Comparison of ENCODE assay signal across 14 mouse cellular contexts in the genomic region with DNA sequence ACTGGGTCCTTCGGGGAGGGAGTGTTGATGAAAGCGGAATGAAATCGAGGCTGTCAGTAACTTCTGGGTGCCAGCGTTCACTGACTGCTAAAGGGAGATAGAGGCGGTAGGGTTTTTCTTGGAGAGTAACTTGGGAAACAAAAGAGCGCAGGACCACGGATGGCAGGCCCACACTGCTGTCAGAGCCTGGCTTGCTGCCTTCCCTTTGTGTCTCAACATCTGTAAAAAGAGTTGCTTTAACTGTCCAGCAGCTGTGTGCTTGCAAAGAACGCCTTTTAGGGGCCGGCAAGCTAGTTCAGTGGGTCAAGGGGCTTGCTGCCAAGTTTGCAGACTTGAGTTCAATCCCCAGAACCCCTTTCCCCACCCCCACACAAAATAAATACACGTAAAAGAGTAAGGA. TPM values are rescaled to one million over a fixed set of nuclear protein-coding genes. Genes with fewer than 3 reads are reported as not detected.
DNase-seq lines count a peak whose midpoint lies in the region; ATAC-seq and TF ChIP-seq lines count a peak whose summit lies in the region.
"Had no signal": no experiment of that assay in that cellular context is flagged by ENCODE, and none has a peak within 500 bp of the region (broad histone marks: within the 10 kb centered on the region; RNA-seq: fewer than 3 reads in every experiment).

No protein-coding gene starts in this region.

- peaks cover 99% of the 10 kb centered on the region for H3K27me3 ChIP-seq in intestine, embryonic 14.5 days (replicated peaks; ENCODE audit: control insufficient read depth, insufficient read depth, low read length)
- peaks cover 86% of the 10 kb centered on the region for H3K27me3 ChIP-seq in intestine, embryonic 16.5 days (replicated peaks; ENCODE audit: control insufficient read depth, insufficient read depth, low read length)
- H3K27me3 ChIP-seq in forebrain, embryonic 13.5 days, result peaks cover 18% of the 10 kb centered on the region
- peaks cover 23% of the 10 kb centered on the region for H3K27me3 ChIP-seq in limb, embryonic 14.5 days (ENCODE audit: control insufficient read depth, insufficient read depth, low read length)
- H3K27me3 ChIP-seq in cerebellum, adult 2 months (ENCODE audit: control insufficient read depth, insufficient read depth, low read length), result peaks cover 18% of the 10 kb centered on the region; the same call in 1 of the 2 replicates

- peak; percentile 69 for DNase-seq in intestine, embryonic 14.5 days (ENCODE audit: low spot score)
- peak; percentile 8 for DNase-seq in adipocyte (ENCODE audit: low spot score)
- no peak for DNase-seq in limb, embryonic 14.5 days (ENCODE audit: low spot score)
- DNase-seq in cerebellum, adult 2 months, result no peak
- DNase-seq in layer of hippocampus, adult 8-10 months (ENCODE audit: low spot score in 2 of 2), result no peak
- no peak for DNase-seq in testis, postnatal 10 days (ENCODE audit: low spot score)
- DNase-seq: cerebellum, postnatal 14 days; heart, postnatal 36 days; thymus, postnatal 36 days had no signal

- H3K9me3 ChIP-seq in intestine, embryonic 14.5 days (ENCODE audit: control insufficient read depth, low read length), result no peaks in the 10 kb centered on the region
- H3K9me3 ChIP-seq in intestine, embryonic 16.5 days (ENCODE audit: control insufficient read depth, low read length), result no peaks in the 10 kb centered on the region
- no peaks in the 10 kb centered on the region for H3K9me3 ChIP-seq in forebrain, embryonic 13.5 days (replicated peaks)
- no peaks in the 10 kb centered on the region for H3K9me3 ChIP-seq in limb, embryonic 14.5 days (ENCODE audit: control insufficient read depth, low read length)

- H3K4me3 ChIP-seq in intestine, embryonic 14.5 days (ENCODE audit: low read depth, low read length), result no peak overlapping the region
- no peak overlapping the region for H3K4me3 ChIP-seq in intestine, embryonic 16.5 days (ENCODE audit: low read length)
- H3K4me3 ChIP-seq in forebrain, embryonic 13.5 days, result peak overlapping the region; percentile 91
- no peak overlapping the region for H3K4me3 ChIP-seq in limb, embryonic 14.5 days (replicated peaks; ENCODE audit: low read length)
- H3K4me3 ChIP-seq in cerebellum, adult 2 months (replicated peaks; ENCODE audit: insufficient read depth, low read depth, low read length), result no peak overlapping the region

- no peak for TF ChIP-seq CTCF in cerebellum, adult 2 months (IDR thresholded peaks at IDR 0.05; ENCODE audit: borderline replicate concordance, insufficient read depth, low read depth, low read length)

- H3K36me3 ChIP-seq in intestine, embryonic 14.5 days (ENCODE audit: control insufficient read depth, insufficient read depth, low read length), result no peaks in the 10 kb centered on the region
- no peaks in the 10 kb centered on the region for H3K36me3 ChIP-seq in intestine, embryonic 16.5 days (ENCODE audit: control insufficient read depth, insufficient read depth, low read length)
- peaks cover 72% of the 10 kb centered on the region for H3K36me3 ChIP-seq in forebrain, embryonic 13.5 days (ENCODE audit: poor library complexity, severe bottlenecking)
- H3K36me3 ChIP-seq in limb, embryonic 14.5 days (ENCODE audit: control insufficient read depth, insufficient read depth, low read length), result peaks cover 4% of the 10 kb centered on the region; the same call in 1 of the 2 replicates

- no peak overlapping the region for H3K4me2 ChIP-seq in intestine, embryonic 14.5 days (ENCODE audit: low read length)
- no peak overlapping the region for H3K4me2 ChIP-seq in intestine, embryonic 16.5 days (ENCODE audit: low read depth, low read length)
- H3K4me2 ChIP-seq in forebrain, embryonic 13.5 days, result peak overlapping the region; percentile 93
- no peak overlapping the region for H3K4me2 ChIP-seq in limb, embryonic 14.5 days (replicated peaks; ENCODE audit: low read depth, low read length, severe bottlenecking)

- 2% methylated on average over 10 of the region's 10 CpGs for WGBS in intestine, embryonic 14.5 days
- WGBS in intestine, embryonic 16.5 days, result 1% methylated on average over 10 of the region's 10 CpGs
- 7% methylated on average over 10 of the region's 10 CpGs for WGBS in forebrain, embryonic 13.5 days
- WGBS in limb, embryonic 14.5 days, result 13% methylated on average over 10 of the region's 10 CpGs
- WGBS in cerebellum, adult 2 months, result 13% methylated on average over 10 of the region's 10 CpGs

- no peak overlapping the region for H3K9ac ChIP-seq in intestine, embryonic 14.5 days (ENCODE audit: low read length)
- no peak overlapping the region for H3K9ac ChIP-seq in intestine, embryonic 16.5 days (ENCODE audit: low read depth, low read length)
- peak overlapping the region; percentile 100 for H3K9ac ChIP-seq in forebrain, embryonic 13.5 days
- H3K9ac ChIP-seq in limb, embryonic 14.5 days (ENCODE audit: low read depth, low read length, severe bottlenecking), result no peak overlapping the region

- ATAC-seq in intestine, embryonic 14.5 days (replicated peaks; ENCODE audit: low FRiP score, low TSS enrichment, low read depth), result no peak
- no peak for ATAC-seq in intestine, embryonic 16.5 days
- no peak for ATAC-seq in forebrain, embryonic 13.5 days
- ATAC-seq in limb, embryonic 14.5 days (ENCODE audit: low FRiP score, low read depth), result peak; percentile 45; the same call in 1 of the 2 replicates

- no peaks in the 10 kb centered on the region for H3K4me1 ChIP-seq in intestine, embryonic 14.5 days (replicated peaks; ENCODE audit: control insufficient read depth, insufficient read depth, low read length)
- peaks cover 8% of the 10 kb centered on the region; the same call in 1 of the 2 replicates for H3K4me1 ChIP-seq in intestine, embryonic 16.5 days (ENCODE audit: control insufficient read depth, insufficient read depth, low read length)
- H3K4me1 ChIP-seq in forebrain, embryonic 13.5 days, result peaks cover 93% of the 10 kb centered on the region
- H3K4me1 ChIP-seq in limb, embryonic 14.5 days (ENCODE audit: control insufficient read depth, insufficient read depth, low read length), result peaks cover 15% of the 10 kb centered on the region
- H3K4me1 ChIP-seq in cerebellum, adult 2 months (ENCODE audit: control insufficient read depth, insufficient read depth, low read length), result no peaks in the 10 kb centered on the region

- TF ChIP-seq POLR2A in limb, embryonic 14.5 days (IDR thresholded peaks at IDR 0.05; ENCODE audit: borderline replicate concordance, extremely low read depth, insufficient read depth, insufficient read length), result no peak
- no peak for TF ChIP-seq POLR2A in cerebellum, adult 2 months (IDR thresholded peaks at IDR 0.05; ENCODE audit: borderline replicate concordance, insufficient read depth, low read length)

- no peak overlapping the region for H3K27ac ChIP-seq in intestine, embryonic 14.5 days (ENCODE audit: low read depth)
- no peak overlapping the region for H3K27ac ChIP-seq in intestine, embryonic 16.5 days (ENCODE audit: low read length)
- peak overlapping the region; percentile 78 for H3K27ac ChIP-seq in forebrain, embryonic 13.5 days
- no peak overlapping the region for H3K27ac ChIP-seq in limb, embryonic 14.5 days (replicated peaks; ENCODE audit: low read depth, low read length)
- H3K27ac ChIP-seq in cerebellum, adult 2 months (ENCODE audit: insufficient read depth, low read length), result no peak overlapping the region
- H3K27ac ChIP-seq: kidney, postnatal 0 days had no signal

RNA-seq across cellular contexts. Expression of a gene that starts 20.1 kb away (rescaled TPM):
- polyA plus RNA-seq in intestine, embryonic 14.5 days (2014; fragmentation: Nextera tagmentation; extraction: Ambion mirVana), result 0.19 TPM in 1 of 2 replicates, not detected in the other
- polyA plus RNA-seq in intestine, embryonic 16.5 days (2015; fragmentation: Nextera tagmentation; extraction: Ambion mirVana), result 0.05 TPM in 1 of 2 replicates, not detected in the other
- polyA plus RNA-seq in forebrain, embryonic 13.5 days (2015; fragmentation: Nextera tagmentation; extraction: Ambion mirVana), result 153 and 167 TPM in 2 replicates
- 27.5 and 37.0 TPM in 2 replicates for polyA plus RNA-seq in limb, embryonic 14.5 days (2012; rRNA removed)
- polyA plus RNA-seq in limb, embryonic 14.5 days (2014; fragmentation: Nextera tagmentation; extraction: Ambion mirVana), result 8.7 and 11.4 TPM in 2 replicates
- 1.9 and 3.5 TPM in 2 replicates for polyA plus RNA-seq in cerebellum, adult 2 months (2012; rRNA removed)
- total RNA-seq in layer of hippocampus, adult 8-10 months (2022), result 10 to 100 TPM; 67.2 to 84.6 (median 74.4) TPM
- total RNA-seq: adrenal gland, adult 2 months; heart, postnatal 36 days; megakaryocyte progenitor cell, adult 5-6 weeks had no signal
- polyA plus RNA-seq: adrenal gland, adult 2 months had no signal

Comparison
In these comparisons a context has a peak if more than half of its experiments do, and no peak if none do; other contexts are left out.
1. DNase-seq: peak in intestine, embryonic 14.5 days (single experiment) and adipocyte (single experiment); none in limb, embryonic 14.5 days (single experiment), cerebellum, adult 2 months (0 of 2), layer of hippocampus, adult 8-10 months (0 of 2) and testis, postnatal 10 days (single experiment).